ENCODE assay signal across 14 mouse cellular contexts in genomic region chr15:28074416-28074970, GRCm38 (mm10).
"Had no signal": no experiment of that assay in that cellular context is flagged by ENCODE, and none has a peak within 500 bp of the region (broad histone marks: within the 10 kb centered on the region; RNA-seq: fewer than 3 reads in every experiment).

No protein-coding gene starts in this region.

- H3K27ac ChIP-seq: kidney, embryonic 15.5 days; limb, embryonic 12.5 days; limb, embryonic 15.5 days; liver, embryonic 13.5 days; macrophage; midbrain, embryonic 13.5 days had no signal

- H3K4me3 ChIP-seq: kidney, embryonic 15.5 days; limb, embryonic 12.5 days; limb, embryonic 15.5 days; liver, embryonic 13.5 days; midbrain, embryonic 13.5 days had no signal

- H3K4me1 ChIP-seq: kidney, embryonic 15.5 days; limb, embryonic 12.5 days; liver, embryonic 13.5 days had no signal

- H3K4me2 ChIP-seq: kidney, embryonic 15.5 days; limb, embryonic 12.5 days; limb, embryonic 15.5 days; liver, embryonic 13.5 days; midbrain, embryonic 13.5 days had no signal

- H3K9ac ChIP-seq: kidney, embryonic 15.5 days; limb, embryonic 12.5 days; limb, embryonic 15.5 days; liver, embryonic 13.5 days; midbrain, embryonic 13.5 days had no signal

- H3K27me3 ChIP-seq: kidney, embryonic 15.5 days; limb, embryonic 15.5 days; midbrain, embryonic 13.5 days had no signal

- H3K36me3 ChIP-seq: kidney, embryonic 15.5 days; limb, embryonic 12.5 days; limb, embryonic 15.5 days; liver, embryonic 13.5 days; midbrain, embryonic 13.5 days had no signal

- DNase-seq: kidney, postnatal 10 days; kidney, postnatal 36 days; layer of hippocampus, postnatal 36 days; left cerebral cortex, postnatal 4 days; liver, embryonic 13.5 days; lung, adult 2 months; thymus, adult 18-20 months; thymus, postnatal 36 days had no signal

- ATAC-seq: midbrain, embryonic 13.5 days; midbrain, embryonic 16.5 days had no signal

- H3K9me3 ChIP-seq: kidney, embryonic 15.5 days; limb, embryonic 12.5 days; limb, embryonic 15.5 days; liver, embryonic 13.5 days; midbrain, embryonic 13.5 days had no signal
